In genomic region chr19:29945557-29946422, GRCm38 (mm10) we compare ENCODE assay signal across 16 mouse cellular contexts. TPM values are rescaled to one million over a fixed set of nuclear protein-coding genes. Genes with fewer than 3 reads are reported as not detected.
DNase-seq lines count a peak whose midpoint lies in the region; ATAC-seq lines count a peak whose summit lies in the region.
"Had no signal": no experiment of that assay in that cellular context is flagged by ENCODE, and none has a peak within 500 bp of the region (broad histone marks: within the 10 kb centered on the region; RNA-seq: fewer than 3 reads in every experiment).

No protein-coding gene starts in this region.

- peak overlapping the region; percentile 88 for H3K27ac ChIP-seq in kidney, embryonic 16.5 days (ENCODE audit: low read length)

- ATAC-seq in frontal cortex, adult (ENCODE audit: low TSS enrichment) = peak; percentile 79
- no peak for ATAC-seq in kidney, embryonic 16.5 days (ENCODE audit: low FRiP score, low TSS enrichment)
- ATAC-seq: activated CD4-positive, CD25-positive, alpha-beta regulatory T cell, adult 4 months; inflammation-experienced regulatory T-cells, adult 6 months had no signal

- H3K4me3 ChIP-seq in kidney, embryonic 16.5 days (ENCODE audit: low read length) = no peak overlapping the region

- H3K9ac ChIP-seq in kidney, embryonic 16.5 days (replicated peaks; ENCODE audit: low read length) = no peak overlapping the region

- H3K4me2 ChIP-seq in kidney, embryonic 16.5 days (replicated peaks; ENCODE audit: low read depth, low read length) = peak overlapping the region; percentile 21; the same call in 1 of the 2 replicates

- H3K27me3 ChIP-seq in kidney, embryonic 16.5 days (ENCODE audit: insufficient read depth, low read length) = no peaks in the 10 kb centered on the region

- peaks cover 27% of the 10 kb centered on the region for H3K4me1 ChIP-seq in kidney, embryonic 16.5 days (ENCODE audit: insufficient read depth, low read length)

- WGBS in kidney, embryonic 16.5 days = 14% methylated on average over 11 of the region's 11 CpGs

- no peak for DNase-seq in frontal cortex, postnatal 25 days (ENCODE audit: low spot score in 2 of 2)
- DNase-seq in kidney, postnatal 4 days = no peak
- DNase-seq in right cerebral cortex, adult 2 months (ENCODE audit: low spot score in 2 of 2) = peak; percentile 19 to 25
- DNase-seq in right cerebral cortex, postnatal 10 days (ENCODE audit: low spot score in 2 of 2) = no peak
- no peak for DNase-seq in testis, postnatal 10 days (ENCODE audit: low spot score)
- no peak for DNase-seq in gastrocnemius, postnatal 4 days (ENCODE audit: low spot score in 2 of 2)
- DNase-seq: B cell, adult 2 months; gastrocnemius, postnatal 10 days; lung, adult 18-20 months; thymus, postnatal 14 days had no signal

- H3K9me3 ChIP-seq in kidney, embryonic 16.5 days (ENCODE audit: low read length) = no peaks in the 10 kb centered on the region

- 0 out of 2 replicates have a peak, but pooled peaks cover 2% of the 10 kb centered on the region for H3K36me3 ChIP-seq in kidney, embryonic 16.5 days (ENCODE audit: insufficient read depth, low read length)

RNA-seq across cellular contexts. Expression of gene Il33, which starts 20.9 kb away (rescaled TPM):
- polyA plus RNA-seq in kidney, embryonic 16.5 days (2015; fragmentation: Nextera tagmentation; extraction: Ambion mirVana) = 48.1 and 48.3 TPM in 2 replicates
- total RNA-seq in gastrocnemius, postnatal 4 days (2021) = 10 to 100 TPM in 1 of 2 experiments, 1 to 10 TPM in 1; 5.2 to 12.2 TPM
- total RNA-seq: monocyte, adult 5-6 weeks had no signal
- polyA plus RNA-seq: activated CD4-positive, CD25-positive, alpha-beta regulatory T cell, adult 4 months had no signal

RNA-seq across cellular contexts. Expression of gene Trpd52l3, which starts 57.8 kb away (rescaled TPM):
- 0.06 TPM in 1 of 2 replicates, not detected in the other for polyA plus RNA-seq in kidney, embryonic 16.5 days (2015; fragmentation: Nextera tagmentation; extraction: Ambion mirVana)
- not detected for total RNA-seq in gastrocnemius, postnatal 4 days (2021)
- total RNA-seq: gastrocnemius, postnatal 10 days; left cerebral cortex, adult 18-20 months; monocyte, adult 5-6 weeks had no signal
- polyA plus RNA-seq: activated CD4-positive, CD25-positive, alpha-beta regulatory T cell, adult 4 months; inflammation-experienced regulatory T-cells, adult 6 months had no signal

Comparison
In these comparisons a context has a peak if more than half of its experiments do, and no peak if none do; other contexts are left out.
1. DNase-seq: peak in right cerebral cortex, adult 2 months (2 of 2); none in frontal cortex, postnatal 25 days (0 of 2), kidney, postnatal 4 days (0 of 2), right cerebral cortex, postnatal 10 days (0 of 2), testis, postnatal 10 days (single experiment) and gastrocnemius, postnatal 4 days (0 of 2).